Mouse (Mus musculus): ENCODE measurements around the gene Macf1.
"Not testable (repeated sequence)": the region's sequence is repeated elsewhere in the genome, so short reads cannot be mapped to it uniquely, and the experiment has no call there.

Macf1 gene

GRCm38 (mm10) chr4:123555251-123555650, 128.9 kb downstream of the Macf1 start:
- in situ Hi-C loops (cut with MboI; ENCODE audit: low sequenced_read_pairs), result no loop called here

GRCm38 (mm10) chr4:123552689-123553088, 131.5 kb downstream of the Macf1 start:
- in situ Hi-C loops (cut with MboI; ENCODE audit: low sequenced_read_pairs), result no loop called here

GRCm38 (mm10) chr4:123548317-123548716, 135.8 kb downstream of the Macf1 start:
- in situ Hi-C loops (cut with MboI; ENCODE audit: low sequenced_read_pairs), result no loop called here

GRCm38 (mm10) chr4:123543691-123544090, 140.5 kb downstream of the Macf1 start:
- in situ Hi-C loops (cut with MboI; ENCODE audit: low sequenced_read_pairs), result no loop called here

DNA sequence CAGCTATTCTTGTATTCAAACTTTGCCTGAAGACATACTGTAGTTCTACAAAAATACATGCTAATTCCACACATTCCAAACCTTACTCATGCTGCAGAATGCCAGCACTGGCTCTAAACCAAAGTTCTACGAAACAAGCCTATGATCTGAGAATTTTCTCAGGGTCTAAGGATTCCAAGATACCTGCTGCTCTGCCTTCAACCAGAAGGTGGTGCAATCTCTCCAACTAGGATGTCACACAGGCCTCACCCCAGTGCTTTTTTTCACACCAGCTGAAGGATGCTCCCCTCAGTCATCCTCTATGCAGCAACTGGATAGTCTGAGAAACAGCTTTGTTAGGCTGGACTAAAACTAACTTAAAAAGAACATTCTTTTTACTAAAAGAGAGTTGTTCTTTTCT, 148.9 kb downstream of the Macf1 start:
- in situ Hi-C loops (cut with MboI; ENCODE audit: low sequenced_read_pairs), result no loop called here

- in situ Hi-C loops (cut with MboI; ENCODE audit: low sequenced_read_pairs), result no loop called here
Observed at GRCm38 (mm10) chr4:123532001-123532400, 152.2 kb downstream of the Macf1 start.

- in situ Hi-C loops (cut with MboI; ENCODE audit: low sequenced_read_pairs), result no loop called here
Observed at GRCm38 (mm10) chr4:123530976-123531375, 153.2 kb downstream of the Macf1 start.

DNA sequence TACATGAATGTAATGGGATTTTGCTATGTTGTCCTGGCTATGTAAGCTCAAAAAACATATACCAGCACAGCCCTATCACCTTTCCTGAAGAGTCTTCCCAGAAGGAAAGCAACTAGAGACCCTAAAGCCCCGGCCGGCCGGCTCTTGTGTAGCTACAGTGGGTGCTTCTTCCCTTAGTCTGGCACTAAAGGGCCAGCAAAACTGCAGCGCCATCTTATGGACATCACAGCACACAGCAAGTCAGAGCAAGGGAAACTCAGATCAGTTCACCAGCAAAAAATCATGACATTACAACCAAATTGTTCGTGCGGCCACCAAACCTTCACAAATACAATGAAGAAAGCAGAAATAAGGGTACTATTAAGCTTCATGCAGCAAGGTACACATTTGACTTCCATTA, 154.9 kb downstream of the Macf1 start:
- in situ Hi-C loops (cut with MboI; ENCODE audit: low sequenced_read_pairs), result no loop called here

- in situ Hi-C loops (cut with MboI; ENCODE audit: low sequenced_read_pairs), result no loop called here
Observed at GRCm38 (mm10) chr4:123527607-123528010, 156.6 kb downstream of the Macf1 start.

DNA sequence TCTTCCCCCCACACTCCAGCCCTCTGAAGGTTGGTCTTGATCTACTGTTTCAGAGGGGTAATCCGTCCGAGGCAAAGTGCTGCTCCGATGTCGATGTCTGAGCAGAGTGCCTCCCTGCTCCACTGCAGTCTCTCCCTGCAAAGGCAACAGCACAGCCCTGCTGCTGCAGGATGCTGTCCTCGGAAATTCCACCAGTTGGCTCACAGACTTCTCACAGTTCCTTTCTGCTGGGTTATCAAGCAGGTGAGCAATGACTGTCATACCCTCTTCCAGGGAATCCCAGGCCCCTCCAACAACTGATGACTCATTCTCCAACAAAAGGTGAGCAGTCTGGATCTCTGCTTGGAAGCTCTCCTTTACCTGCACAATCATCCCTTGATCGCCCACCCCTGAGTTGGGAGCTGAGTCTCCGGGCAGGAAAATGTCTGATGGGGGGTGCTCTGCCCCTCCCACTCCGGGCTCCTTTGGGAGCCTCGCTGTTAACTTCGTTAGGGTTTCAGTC, 157.3 kb downstream of the Macf1 start:
- in situ Hi-C loops (cut with MboI; ENCODE audit: low sequenced_read_pairs), result no loop called here

GRCm38 (mm10) chr4:123524746-123525145, 159.4 kb downstream of the Macf1 start:
- in situ Hi-C loops (cut with MboI; ENCODE audit: low sequenced_read_pairs), result no loop called here

GRCm38 (mm10) chr4:123520123-123520522, 164.0 kb downstream of the Macf1 start:
- in situ Hi-C loops (cut with MboI; ENCODE audit: low sequenced_read_pairs), result not testable (repeated sequence)

DNA sequence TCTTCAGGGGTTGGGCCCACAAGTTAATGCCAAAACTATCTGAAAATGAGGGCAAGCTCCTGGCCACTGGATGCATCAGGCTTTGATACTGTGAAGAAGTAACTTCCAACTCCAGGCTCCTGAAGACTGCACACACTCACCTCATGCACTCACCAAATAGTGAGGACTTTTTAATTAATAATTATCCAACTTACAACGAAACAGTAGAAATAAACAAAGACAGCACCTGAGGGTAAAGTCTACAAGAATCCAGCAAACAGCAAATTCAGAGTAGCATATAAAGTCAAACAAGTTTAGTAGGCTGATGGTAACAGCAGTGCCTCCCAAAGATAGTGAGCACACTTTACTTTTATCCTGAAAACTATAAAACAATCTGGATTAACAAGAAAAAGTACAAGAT, 168.5 kb downstream of the Macf1 start:
- in situ Hi-C loops (cut with MboI; ENCODE audit: low sequenced_read_pairs), result no loop called here

GRCm38 (mm10) chr4:123510201-123510600, 174.0 kb downstream of the Macf1 start:
- in situ Hi-C loops (cut with MboI; ENCODE audit: low sequenced_read_pairs), result no loop called here

GRCm38 (mm10) chr4:123489086-123489485, 195.1 kb downstream of the Macf1 start:
- in situ Hi-C loops (cut with MboI; ENCODE audit: low sequenced_read_pairs), result no loop called here

- in situ Hi-C loops (cut with MboI; ENCODE audit: low sequenced_read_pairs), result no loop called here
Observed at GRCm38 (mm10) chr4:123479991-123480390, 204.2 kb downstream of the Macf1 start.

- in situ Hi-C loops (cut with MboI; ENCODE audit: low sequenced_read_pairs), result no loop called here
Observed at GRCm38 (mm10) chr4:123478655-123479433, 205.3 kb downstream of the Macf1 start.

GRCm38 (mm10) chr4:123465799-123466198, 218.4 kb downstream of the Macf1 start:
- in situ Hi-C loops (cut with MboI; ENCODE audit: low sequenced_read_pairs), result no loop called here

DNA sequence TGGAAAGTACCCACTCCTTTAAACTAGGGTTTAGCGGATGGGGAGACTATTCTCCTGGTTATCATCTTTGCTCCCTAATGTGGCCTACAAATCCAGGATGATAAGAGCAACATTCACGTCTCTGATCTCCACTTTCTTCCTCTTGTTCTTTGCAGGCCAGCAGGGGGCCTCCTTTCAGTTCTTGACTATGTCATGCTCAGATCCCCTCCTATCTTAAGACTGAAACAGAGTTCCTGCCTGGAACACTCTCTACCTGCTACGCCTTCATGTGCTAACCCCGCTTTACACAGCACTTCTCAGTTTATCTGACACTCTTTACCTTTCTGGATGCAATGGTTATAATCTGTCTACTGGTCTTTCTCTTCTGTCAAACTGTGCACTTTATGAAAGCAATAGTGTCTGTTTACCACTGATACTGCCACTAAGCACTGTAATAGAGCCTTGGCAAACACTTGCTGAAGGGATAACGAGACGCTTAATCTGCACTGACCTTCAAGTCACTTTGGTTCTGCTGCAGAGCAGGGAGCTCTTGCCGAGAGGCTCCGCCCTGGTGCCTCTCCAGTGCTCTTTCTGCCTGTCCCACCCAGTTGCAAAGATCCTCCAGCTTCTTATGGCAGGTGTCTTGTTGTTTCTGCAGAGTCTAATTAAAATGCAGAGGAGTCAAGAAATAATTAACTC, 223.4 kb downstream of the Macf1 start:
- in situ Hi-C loops (cut with MboI; ENCODE audit: low sequenced_read_pairs), result no loop called here

- in situ Hi-C loops (cut with MboI; ENCODE audit: low sequenced_read_pairs), result no loop called here
Observed at GRCm38 (mm10) chr4:123454871-123455640, 229.1 kb downstream of the Macf1 start.

- in situ Hi-C loops (cut with MboI; ENCODE audit: low sequenced_read_pairs), result no loop called here
Observed at GRCm38 (mm10) chr4:123453729-123454128, 230.4 kb downstream of the Macf1 start.
